Comparison of ENCODE assay signal across 13 mouse cellular contexts in the genomic region with DNA sequence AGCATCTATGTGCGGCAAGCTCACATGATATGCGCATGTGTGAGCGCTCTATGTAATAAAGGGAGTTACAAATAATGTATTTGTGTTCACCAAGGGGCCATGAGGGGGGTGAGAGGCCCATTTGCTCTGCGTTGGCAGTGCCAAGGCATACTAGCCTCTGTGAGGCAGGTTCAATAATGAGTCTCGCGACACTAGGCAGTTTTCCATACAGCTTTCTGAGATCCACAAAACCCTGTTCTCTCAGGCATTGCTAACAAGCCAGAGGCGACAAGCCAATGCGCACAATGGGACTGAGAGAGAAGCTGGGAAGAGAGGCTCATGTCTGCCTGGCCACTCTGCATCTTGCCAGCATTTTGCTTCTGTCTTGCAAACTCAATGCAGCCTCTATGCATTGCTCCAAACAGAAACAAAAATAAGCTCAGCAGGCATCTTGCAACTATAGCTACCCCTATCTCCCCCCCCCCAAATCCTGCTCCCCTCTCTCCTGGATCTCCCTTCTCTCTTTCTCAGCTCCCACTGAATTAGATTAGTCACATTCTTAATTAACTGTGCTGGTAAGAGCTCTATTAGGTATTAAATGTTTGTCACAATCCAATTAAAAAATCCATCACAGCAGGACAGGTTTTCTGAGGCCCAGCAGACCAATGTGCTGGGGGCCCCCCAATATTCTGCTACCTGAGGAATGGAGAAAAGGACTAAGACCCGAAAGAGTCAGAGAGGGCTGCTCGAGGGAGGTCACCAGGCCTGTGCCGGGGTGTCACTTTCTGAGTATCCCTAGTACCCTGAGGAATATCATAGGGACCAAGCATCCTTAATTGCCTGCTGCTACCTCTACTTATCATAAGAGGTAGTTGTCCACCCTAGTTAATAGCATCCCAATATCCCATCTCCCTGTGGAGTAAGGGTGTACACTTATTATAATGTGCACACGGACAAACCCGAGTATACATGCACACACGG.
DNase-seq lines count a peak whose midpoint lies in the region; ATAC-seq lines count a peak whose summit lies in the region.
"Had no signal": no experiment of that assay in that cellular context is flagged by ENCODE, and none has a peak within 500 bp of the region (broad histone marks: within the 10 kb centered on the region; RNA-seq: fewer than 3 reads in every experiment).

No protein-coding gene starts in this region.

- no peak overlapping the region for H3K4me3 ChIP-seq in hindbrain, embryonic 13.5 days
- H3K4me3 ChIP-seq in hindbrain, embryonic 11.5 days (ENCODE audit: low read depth, low read length): no peak overlapping the region
- no peak overlapping the region for H3K4me3 ChIP-seq in forebrain, embryonic 16.5 days (replicated peaks; ENCODE audit: low read length)
- H3K4me3 ChIP-seq in neural tube, embryonic 13.5 days: no peak overlapping the region
- H3K4me3 ChIP-seq: intestine, embryonic 15.5 days had no signal

- H3K4me1 ChIP-seq in hindbrain, embryonic 13.5 days (replicated peaks): peaks cover 21% of the 10 kb centered on the region
- H3K4me1 ChIP-seq in hindbrain, embryonic 11.5 days (replicated peaks; ENCODE audit: control insufficient read depth, insufficient read depth, low read length): no peaks in the 10 kb centered on the region
- H3K4me1 ChIP-seq in forebrain, embryonic 16.5 days (replicated peaks; ENCODE audit: control insufficient read depth, insufficient read depth, low read length): peaks cover 14% of the 10 kb centered on the region
- H3K4me1 ChIP-seq in neural tube, embryonic 13.5 days (replicated peaks): peaks cover 17% of the 10 kb centered on the region
- H3K4me1 ChIP-seq: intestine, embryonic 15.5 days had no signal

- peak overlapping the region; percentile 59 for H3K27ac ChIP-seq in hindbrain, embryonic 13.5 days
- H3K27ac ChIP-seq in hindbrain, embryonic 11.5 days (ENCODE audit: low read depth, low read length): no peak overlapping the region
- H3K27ac ChIP-seq in forebrain, embryonic 16.5 days (ENCODE audit: low read length): 0 out of 2 replicates have a peak overlapping the region, but pooled peaks have one; percentile 20
- H3K27ac ChIP-seq in neural tube, embryonic 13.5 days (replicated peaks): peak overlapping the region; percentile 59
- H3K27ac ChIP-seq: intestine, embryonic 15.5 days had no signal

- H3K4me2 ChIP-seq in hindbrain, embryonic 13.5 days: no peak overlapping the region
- no peak overlapping the region for H3K4me2 ChIP-seq in hindbrain, embryonic 11.5 days (replicated peaks; ENCODE audit: low read depth, low read length)
- H3K4me2 ChIP-seq in forebrain, embryonic 16.5 days (ENCODE audit: low read length): no peak overlapping the region
- peak overlapping the region; percentile 15; the same call in 1 of the 2 replicates for H3K4me2 ChIP-seq in neural tube, embryonic 13.5 days
- H3K4me2 ChIP-seq: heart, embryonic 11.5 days; intestine, embryonic 15.5 days; liver, embryonic 11.5 days had no signal

- peak; percentile 87 for ATAC-seq in hindbrain, embryonic 13.5 days (ENCODE audit: low FRiP score)
- no peak for ATAC-seq in hindbrain, embryonic 11.5 days (ENCODE audit: low FRiP score)
- peak; percentile 91 for ATAC-seq in forebrain, embryonic 16.5 days
- ATAC-seq in neural tube, embryonic 13.5 days (ENCODE audit: low read depth): peak; percentile 91
- ATAC-seq in CD4-positive, CD25-positive, alpha-beta regulatory T cell, adult 4 months: no peak
- ATAC-seq: intestine, embryonic 15.5 days had no signal

- H3K27me3 ChIP-seq in hindbrain, embryonic 13.5 days: 0 out of 2 replicates have a peak, but pooled peaks cover 3% of the 10 kb centered on the region
- no peaks in the 10 kb centered on the region for H3K27me3 ChIP-seq in hindbrain, embryonic 11.5 days (ENCODE audit: control insufficient read depth, insufficient read depth, low read length)
- no peaks in the 10 kb centered on the region for H3K27me3 ChIP-seq in forebrain, embryonic 16.5 days (replicated peaks; ENCODE audit: control insufficient read depth, insufficient read depth, low read length)
- no peaks in the 10 kb centered on the region for H3K27me3 ChIP-seq in neural tube, embryonic 13.5 days
- H3K27me3 ChIP-seq: intestine, embryonic 15.5 days had no signal

- WGBS in hindbrain, embryonic 13.5 days: 62% methylated on average over 14 of the region's 14 CpGs
- WGBS in hindbrain, embryonic 11.5 days: 76% methylated on average over 14 of the region's 14 CpGs
- WGBS in forebrain, embryonic 16.5 days: 25% methylated on average over 14 of the region's 14 CpGs
- 63% methylated on average over 14 of the region's 14 CpGs for WGBS in neural tube, embryonic 13.5 days

- H3K9me3 ChIP-seq in hindbrain, embryonic 13.5 days: no peaks in the 10 kb centered on the region
- H3K9me3 ChIP-seq in hindbrain, embryonic 11.5 days (ENCODE audit: control insufficient read depth, low read length): no peaks in the 10 kb centered on the region
- no peaks in the 10 kb centered on the region for H3K9me3 ChIP-seq in forebrain, embryonic 16.5 days (ENCODE audit: control insufficient read depth, low read length)
- H3K9me3 ChIP-seq in neural tube, embryonic 13.5 days: no peaks in the 10 kb centered on the region
- H3K9me3 ChIP-seq: intestine, embryonic 15.5 days had no signal

- no peaks in the 10 kb centered on the region for H3K36me3 ChIP-seq in hindbrain, embryonic 13.5 days
- H3K36me3 ChIP-seq in hindbrain, embryonic 11.5 days (ENCODE audit: control insufficient read depth, insufficient read depth, low read length): no peaks in the 10 kb centered on the region
- H3K36me3 ChIP-seq in forebrain, embryonic 16.5 days (ENCODE audit: control insufficient read depth, insufficient read depth): no peaks in the 10 kb centered on the region
- H3K36me3 ChIP-seq in neural tube, embryonic 13.5 days: no peaks in the 10 kb centered on the region
- H3K36me3 ChIP-seq: intestine, embryonic 15.5 days had no signal

- H3K9ac ChIP-seq in hindbrain, embryonic 13.5 days: 0 out of 2 replicates have a peak overlapping the region, but pooled peaks have one; percentile 11
- no peak overlapping the region for H3K9ac ChIP-seq in hindbrain, embryonic 11.5 days (ENCODE audit: low read depth, low read length)
- no peak overlapping the region for H3K9ac ChIP-seq in forebrain, embryonic 16.5 days (replicated peaks; ENCODE audit: low read depth, low read length)
- no peak overlapping the region for H3K9ac ChIP-seq in neural tube, embryonic 13.5 days
- H3K9ac ChIP-seq: intestine, embryonic 15.5 days had no signal

- DNase-seq in hindbrain, embryonic 11.5 days (ENCODE audit: low spot score): no peak
- peak; percentile 37 for DNase-seq in cerebellum, adult 9-10 months
- DNase-seq in spleen, postnatal 4 days (ENCODE audit: low spot score in 2 of 2): no peak
- no peak for DNase-seq in B cell, adult 2 months
- DNase-seq: kidney, postnatal 36 days; lung, postnatal 10 days had no signal

Comparison
In these comparisons a context has a peak if more than half of its experiments do, and no peak if none do; other contexts are left out.
1. ATAC-seq: peak in hindbrain, embryonic 13.5 days (single experiment), forebrain, embryonic 16.5 days (single experiment) and neural tube, embryonic 13.5 days (single experiment); none in hindbrain, embryonic 11.5 days (single experiment) and CD4-positive, CD25-positive, alpha-beta regulatory T cell, adult 4 months (single experiment).